Mouse (Mus musculus) gastrocnemius, postnatal 10 days (tissue): ENCODE measurements around the gene Isoc2a. TPM values are rescaled to one million over a fixed set of nuclear protein-coding genes. Genes with fewer than 3 reads are reported as not detected.

Experiments
- DNase-seq: peaks from one replicate; pipeline ENCODE4 v3.0.0; 2021; ENCODE audit warnings: mixed read lengths
- total RNA-seq, 2 experiments: library from RNA; stranded (reverse); gene quantifications; 2 replicates each; pipeline ENCODE4 v1.2.3; 2021

Gene Isoc2a
- total RNA-seq, 2 experiments from 2014 or later: 13.3 to 14.3 TPM

DNA sequence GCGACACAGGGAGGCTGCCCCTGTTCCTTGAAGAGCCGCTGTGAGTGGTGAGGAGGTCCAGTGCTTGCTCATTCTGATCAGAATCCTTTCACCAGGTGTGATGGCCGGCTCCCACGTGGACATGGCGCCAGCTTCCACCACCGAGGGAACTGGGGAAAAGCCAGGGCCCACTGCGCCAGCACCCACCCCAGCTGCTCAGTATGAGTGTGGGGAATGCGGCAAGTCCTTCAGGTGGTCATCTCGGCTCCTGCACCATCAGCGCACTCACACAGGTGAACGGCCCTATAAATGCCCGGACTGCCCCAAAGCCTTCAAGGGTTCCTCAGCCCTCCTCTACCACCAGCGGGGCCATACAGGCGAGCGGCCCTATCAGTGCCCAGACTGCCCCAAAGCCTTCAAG lies 41.7 kb downstream of the Isoc2a start:
- DNase-seq: no peak

DNA sequence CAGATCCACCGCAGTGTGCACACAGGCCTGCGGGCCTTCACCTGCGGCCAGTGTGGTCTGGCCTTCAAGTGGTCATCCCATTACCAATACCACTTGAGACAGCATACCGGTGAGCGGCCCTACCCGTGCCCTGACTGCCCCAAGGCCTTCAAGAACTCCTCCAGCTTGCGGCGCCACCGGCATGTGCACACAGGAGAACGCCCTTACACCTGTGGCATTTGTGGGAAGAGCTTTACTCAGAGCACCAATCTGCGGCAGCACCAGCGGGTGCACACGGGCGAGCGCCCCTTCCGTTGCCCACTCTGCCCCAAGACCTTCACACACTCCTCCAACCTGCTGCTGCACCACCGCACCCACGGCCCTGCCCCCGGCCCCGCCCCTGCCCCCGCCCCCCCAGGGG lies 42.1 kb downstream of the Isoc2a start:
- DNase-seq: no peak

DNA sequence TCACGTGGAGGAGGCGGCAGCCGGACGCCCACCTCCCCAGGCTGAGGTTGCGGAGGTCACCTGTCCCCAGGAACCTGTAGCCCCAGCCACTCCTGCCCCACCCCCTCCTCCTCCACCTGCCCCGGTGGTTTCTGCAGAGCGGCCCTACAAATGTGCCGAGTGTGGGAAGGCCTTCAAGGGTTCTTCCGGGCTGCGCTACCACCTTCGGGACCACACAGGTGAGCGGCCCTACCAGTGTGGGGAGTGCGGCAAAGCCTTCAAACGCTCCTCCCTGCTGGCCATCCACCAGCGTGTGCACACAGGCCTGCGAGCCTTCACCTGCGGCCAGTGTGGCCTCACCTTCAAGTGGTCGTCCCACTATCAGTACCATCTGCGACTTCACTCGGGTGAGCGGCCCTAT lies 43.0 kb downstream of the Isoc2a start:
- no peak for DNase-seq

DNA sequence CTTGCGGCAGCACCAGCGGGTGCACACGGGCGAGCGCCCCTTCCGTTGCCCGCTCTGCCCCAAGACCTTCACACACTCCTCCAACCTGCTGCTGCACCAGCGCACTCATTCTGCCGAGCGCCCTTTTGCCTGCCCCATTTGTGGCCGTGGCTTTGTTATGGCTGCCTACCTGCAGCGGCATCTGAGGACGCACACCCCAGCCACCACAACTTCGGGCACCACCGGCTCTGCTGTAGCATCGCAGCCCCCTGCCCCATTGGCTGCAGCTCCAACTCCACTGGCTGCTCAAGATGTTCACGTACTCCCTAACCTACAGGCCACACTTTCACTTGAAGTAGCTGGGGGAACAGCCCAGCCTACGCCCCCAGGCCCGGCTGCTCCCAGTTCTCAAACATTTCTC lies 43.5 kb downstream of the Isoc2a start:
- no peak for DNase-seq

GRCm38 (mm10) chr7:4920976-4921823 lies 44.2 kb downstream of the Isoc2a start:
- peak; percentile 20 for DNase-seq

DNA sequence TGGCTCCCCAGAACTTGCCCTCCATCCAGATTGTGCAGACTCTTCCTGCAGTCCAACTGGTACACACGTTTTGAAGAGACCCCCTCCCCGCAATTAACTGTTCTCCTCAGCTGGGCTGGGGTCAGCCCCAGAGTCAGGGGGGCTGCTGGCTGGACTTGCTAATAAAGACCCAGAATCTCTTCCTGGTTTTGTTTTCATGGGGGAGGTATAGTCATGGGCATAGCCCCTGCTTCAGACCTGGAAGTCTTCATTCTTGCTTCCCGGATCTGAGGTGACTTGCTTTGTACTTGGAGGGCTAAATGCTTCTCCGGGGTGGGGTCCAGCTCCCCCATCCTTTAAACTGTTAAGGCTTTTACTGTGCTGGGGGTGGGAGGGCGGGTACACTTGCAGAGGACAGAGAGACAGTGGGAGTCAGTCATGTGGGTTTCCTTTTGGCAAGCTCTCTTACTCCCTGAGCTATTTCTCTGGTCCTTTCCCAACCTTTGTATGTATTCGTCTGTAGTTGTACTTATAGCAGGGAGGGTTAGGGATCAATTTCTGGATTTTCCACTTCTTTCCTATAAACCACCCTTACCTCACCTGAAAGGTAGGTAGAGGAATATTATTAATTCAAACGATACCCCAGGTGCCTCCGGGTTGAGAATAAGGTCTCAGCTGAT lies 45.0 kb downstream of the Isoc2a start, which contains the start of gene Nat14:
Gene Nat14 (plus strand): TSS at position 205 of the 659 bp plus-strand sequence.
- no peak for DNase-seq

DNA sequence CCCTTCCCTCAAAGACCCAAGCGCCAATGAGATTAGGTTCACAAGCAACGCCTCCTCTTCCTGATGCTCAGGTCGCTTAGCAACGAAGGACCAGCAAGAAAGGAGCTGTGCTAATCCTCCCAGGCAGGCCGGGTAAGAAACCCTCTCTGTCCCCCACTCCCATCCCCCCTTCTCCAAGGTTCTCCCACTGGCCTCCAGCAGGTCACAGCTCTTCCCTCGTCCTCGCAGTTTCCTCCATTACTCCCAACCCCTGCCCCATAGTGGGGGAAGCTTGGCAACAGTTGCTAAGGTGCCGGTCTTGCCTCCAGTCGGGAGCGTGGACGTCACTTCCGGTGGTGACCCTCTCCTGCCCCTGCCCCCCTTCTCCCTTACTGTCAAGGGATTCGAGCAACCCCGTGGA lies 45.6 kb downstream of the Isoc2a start:
- DNase-seq: peak; percentile 57

DNA sequence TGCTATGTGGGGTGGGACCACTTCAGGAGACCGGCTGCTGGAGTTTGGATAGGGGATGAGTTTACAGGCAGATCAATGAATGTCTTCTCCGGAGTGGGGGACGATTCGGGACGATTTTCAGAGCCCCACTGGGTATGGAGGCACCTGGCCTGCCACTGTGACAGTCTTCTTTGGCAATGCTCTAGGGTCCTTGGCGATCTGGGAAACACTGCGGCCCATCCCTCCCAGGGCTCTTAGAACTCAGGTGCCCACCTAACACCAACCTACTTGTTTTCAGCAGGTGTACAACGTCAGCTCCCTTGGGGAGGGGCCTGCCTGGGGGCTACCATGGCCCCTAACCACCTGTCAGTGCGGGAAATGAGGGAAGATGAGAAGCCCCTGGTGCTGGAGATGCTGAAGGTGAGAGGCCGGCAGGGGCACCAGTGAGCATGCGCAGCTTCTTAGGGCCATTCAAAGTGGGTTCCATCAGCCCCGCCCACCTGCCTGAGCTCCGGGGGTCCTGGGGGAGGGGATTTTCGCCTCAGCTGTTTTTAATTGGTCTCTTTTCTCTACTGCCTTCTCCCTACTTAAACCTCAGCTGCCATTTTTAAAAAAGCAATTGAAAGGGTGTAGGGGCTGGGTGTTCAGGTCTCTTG lies 46.1 kb downstream of the Isoc2a start:
- DNase-seq: peak; percentile 34

DNA sequence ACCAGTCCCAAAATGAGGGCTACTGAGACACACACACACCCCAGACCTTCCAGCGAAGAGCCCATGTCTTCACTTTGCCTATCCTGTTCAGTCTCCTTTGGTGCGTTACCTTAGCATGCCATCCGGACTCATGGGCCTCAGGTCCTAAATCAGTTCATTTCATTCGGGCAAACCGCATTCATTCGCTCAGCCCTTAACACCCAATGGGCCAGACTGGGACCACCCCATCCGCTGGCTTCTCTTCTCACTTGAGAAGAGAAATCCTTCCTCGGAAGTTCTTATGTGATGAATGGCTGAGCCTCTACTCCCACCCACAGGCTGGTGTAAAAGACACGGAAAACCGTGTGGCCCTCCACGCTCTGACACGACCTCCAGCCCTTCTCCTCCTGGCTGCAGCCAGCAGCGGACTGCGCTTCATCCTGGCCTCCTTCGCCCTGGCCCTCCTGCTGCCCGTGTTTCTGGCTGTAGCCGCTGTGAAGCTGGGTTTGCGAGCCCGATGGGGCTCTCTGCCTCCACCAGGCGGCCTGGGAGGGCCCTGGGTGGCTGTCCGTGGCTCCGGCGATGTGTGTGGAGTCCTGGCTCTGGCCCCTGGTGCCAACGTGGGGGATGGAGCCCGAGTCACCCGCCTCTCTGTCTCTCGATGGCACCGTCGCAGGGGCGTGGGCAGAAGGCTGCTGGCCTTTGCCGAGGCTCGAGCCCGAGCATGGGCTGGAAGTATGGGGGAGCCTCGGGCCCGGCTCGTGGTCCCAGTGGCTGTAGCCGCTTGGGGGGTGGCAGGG lies 46.8 kb downstream of the Isoc2a start:
- DNase-seq: peak; percentile 67

- no peak for DNase-seq
Observed at GRCm38 (mm10) chr7:4924483-4924882, 47.5 kb downstream of the Isoc2a start.

DNA sequence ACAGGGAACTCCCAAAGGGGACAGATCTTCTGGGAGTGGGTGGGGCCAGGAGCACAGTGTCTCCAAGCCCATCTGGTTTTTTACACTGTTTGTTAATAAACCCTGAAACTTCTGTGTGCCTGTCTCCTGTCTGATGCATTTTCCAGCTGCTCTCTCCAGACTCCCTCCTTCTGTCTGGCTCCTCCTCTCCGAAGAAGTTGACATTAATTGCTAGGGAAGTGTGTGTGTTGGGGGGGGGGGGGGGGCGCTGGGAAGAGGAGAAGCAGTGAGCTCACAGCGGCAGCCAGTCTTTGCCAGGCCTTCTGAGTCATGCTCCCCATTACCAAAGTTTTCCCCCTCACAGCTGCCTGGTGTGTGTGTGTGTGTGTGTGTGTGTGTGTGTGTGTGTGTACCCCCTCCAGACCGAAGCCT lies 47.9 kb downstream of the Isoc2a start:
- DNase-seq: peak; percentile 49

DNA sequence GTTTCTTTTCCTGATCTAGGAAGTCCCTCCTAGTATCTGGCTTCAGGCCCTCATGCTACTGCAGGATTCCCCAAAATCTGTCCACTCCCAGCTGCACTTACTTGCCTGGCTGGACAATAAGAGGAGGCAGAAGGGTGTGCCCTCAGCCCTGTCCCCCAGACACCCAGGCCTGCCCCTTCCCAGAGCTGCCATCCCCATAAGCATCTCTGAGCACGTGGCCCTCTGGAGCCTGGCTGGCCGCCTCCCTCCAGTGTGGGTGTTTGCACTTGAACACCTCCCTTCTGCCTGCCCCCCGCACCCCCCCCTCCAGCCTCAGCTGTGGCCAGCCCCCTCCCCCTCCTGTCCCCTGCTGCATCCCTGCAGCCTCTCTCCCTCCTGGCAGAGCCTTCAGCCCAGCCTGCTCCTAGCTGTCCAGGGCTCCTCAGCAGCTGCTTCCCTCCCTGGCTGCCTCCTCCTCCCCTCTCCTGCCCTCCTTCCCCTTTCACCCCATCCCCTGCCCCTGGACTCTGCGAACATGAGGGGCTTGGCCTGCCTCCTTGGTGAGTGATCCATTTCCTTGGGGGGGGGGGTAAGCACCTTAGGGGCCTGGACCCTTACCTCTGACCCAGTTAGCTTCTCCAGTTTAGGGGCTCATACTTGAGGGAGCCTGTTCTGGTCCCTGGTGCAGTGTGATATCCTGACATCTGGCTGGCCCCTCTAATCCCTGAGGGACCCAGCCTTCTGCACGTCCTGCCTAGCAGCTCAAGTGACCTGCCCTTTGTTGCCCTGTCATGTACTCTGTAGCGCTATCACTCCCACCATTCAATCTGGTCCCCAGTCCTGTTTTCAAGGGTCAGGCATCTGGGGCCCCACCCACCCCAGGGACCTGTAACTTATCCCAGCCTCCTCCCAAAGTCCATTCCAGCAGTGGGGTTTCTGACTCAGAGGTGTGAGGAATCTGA lies 48.8 kb downstream of the Isoc2a start, which contains the start of gene Ssc5d:
Gene Ssc5d (plus strand): TSS at position 345 of the 941 bp plus-strand sequence.
- peak; percentile 72 for DNase-seq

GRCm38 (mm10) chr7:4926849-4927248 lies 49.9 kb downstream of the Isoc2a start:
- no peak for DNase-seq

- DNase-seq: no peak
Observed at GRCm38 (mm10) chr7:4927711-4928110, 50.8 kb downstream of the Isoc2a start.

- DNase-seq: no peak
Observed at GRCm38 (mm10) chr7:4928323-4928722, 51.4 kb downstream of the Isoc2a start.

DNA sequence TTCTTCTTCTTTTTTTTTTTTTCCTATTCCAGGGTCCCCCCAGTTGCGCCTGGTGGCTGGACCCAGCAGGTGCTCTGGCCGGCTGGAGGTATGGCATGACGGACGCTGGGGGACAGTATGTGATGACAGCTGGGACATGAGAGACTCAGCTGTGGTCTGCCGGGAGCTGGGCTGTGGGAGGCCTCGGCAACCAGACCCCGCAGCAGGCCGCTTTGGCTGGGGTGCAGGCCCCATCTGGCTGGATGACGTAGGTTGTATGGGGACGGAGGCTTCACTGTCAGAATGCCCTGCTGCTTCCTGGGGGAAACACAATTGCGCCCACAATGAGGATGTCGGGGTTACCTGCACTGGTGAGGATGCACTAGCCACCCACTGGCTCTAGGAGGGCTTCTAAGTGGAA lies 56.1 kb downstream of the Isoc2a start:
- DNase-seq: no peak

- DNase-seq: no peak
Observed at GRCm38 (mm10) chr7:4934160-4934914, 57.4 kb downstream of the Isoc2a start.

GRCm38 (mm10) chr7:4936832-4937231 lies 59.9 kb downstream of the Isoc2a start:
- no peak for DNase-seq

GRCm38 (mm10) chr7:4937392-4937791 lies 60.4 kb downstream of the Isoc2a start:
- DNase-seq: no peak

DNA sequence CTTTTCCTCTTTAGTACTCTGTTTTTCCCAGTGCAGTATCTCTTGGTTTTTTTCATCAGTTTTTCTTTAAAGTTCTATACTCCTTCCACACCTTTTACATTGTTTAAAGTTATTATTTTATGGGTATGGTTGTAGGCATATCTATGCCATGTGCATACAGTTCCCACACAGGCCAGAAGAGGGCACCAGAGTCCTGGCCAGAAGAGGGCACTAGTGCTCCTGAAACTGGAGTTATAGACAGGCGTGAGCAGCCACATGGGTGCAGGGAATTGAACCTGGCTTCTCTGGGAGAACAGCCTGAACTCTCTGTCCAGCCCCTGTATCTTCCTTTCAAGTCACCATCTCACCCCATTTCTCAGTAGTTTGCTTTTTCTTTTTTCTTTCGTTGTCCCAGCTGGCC lies 61.5 kb downstream of the Isoc2a start:
- DNase-seq: peak; percentile 83
